Mouse (Mus musculus) thymus, postnatal 0 days (tissue): ENCODE measurements around the gene Hamp. TPM values are rescaled to one million over a fixed set of nuclear protein-coding genes. Genes with fewer than 3 reads are reported as not detected.

Source experiments
- DNase-seq: peaks from one replicate; pipeline ENCODE4 v3.0.0-alpha.2; 2015; ENCODE audit warnings: low spot score
- polyA plus RNA-seq: library from polyadenylated mRNA; unstranded; fragments of >200 nt; fragmentation: Nextera tagmentation; extraction: Ambion mirVana; gene quantifications from 2 replicates; pipeline ENCODE4 v1.2.1, GENCODE M21; 2015

The Hamp gene
- polyA plus RNA-seq, 1 experiment from 2014 or later: 2.4 TPM

- no peak for DNase-seq
Measured at GRCm38 (mm10) chr7:30909773-30910172, 34.1 kb downstream of the Hamp start.

- no peak for DNase-seq
Measured at GRCm38 (mm10) chr7:30908992-30909431, 34.8 kb downstream of the Hamp start.

- DNase-seq: no peak
Measured at GRCm38 (mm10) chr7:30908277-30908991, 35.4 kb downstream of the Hamp start.

GRCm38 (mm10) chr7:30904042-30904441, 39.8 kb downstream of the Hamp start:
- peak; percentile 11 for DNase-seq

GRCm38 (mm10) chr7:30895217-30895616, 48.6 kb downstream of the Hamp start:
- no peak for DNase-seq

GRCm38 (mm10) chr7:30892515-30892914, 51.3 kb downstream of the Hamp start:
- DNase-seq: no peak

Other genes starting within 250 kb of the Hamp start
- 0.81 and 1.2 TPM in 2 replicates for gene 2200002J24Rik, start 245.1 kb downstream of the Hamp start, polyA plus RNA-seq
- gene Atp4a, start 231.8 kb downstream of the Hamp start, polyA plus RNA-seq: 1.4 and 1.5 TPM in 2 replicates
- 173 and 184 TPM in 2 replicates for gene Tmem147, start 214.5 kb downstream of the Hamp start, polyA plus RNA-seq
- 0.43 TPM in 1 of 2 replicates, not detected in the other for gene Gapdhs, start 200.4 kb downstream of the Hamp start, polyA plus RNA-seq
- gene Sbsn, start 192.6 kb downstream of the Hamp start, polyA plus RNA-seq: 2.0 and 4.1 TPM in 2 replicates
- gene Dmkn, start 180.3 kb downstream of the Hamp start, polyA plus RNA-seq: 10.7 and 12.7 TPM in 2 replicates
- 36.0 and 39.0 TPM in 2 replicates for gene Krtdap, start 156.1 kb downstream of the Hamp start, polyA plus RNA-seq
- 0.95 and 1.5 TPM in 2 replicates for gene Ffar2, start 120.3 kb downstream of the Hamp start, polyA plus RNA-seq
- gene Ffar3, start 87.9 kb downstream of the Hamp start, polyA plus RNA-seq: 0.10 TPM in 1 of 2 replicates, not detected in the other
- gene Ffar1, start 82.5 kb downstream of the Hamp start, polyA plus RNA-seq: not detected in 2 replicates
- 0.40 and 0.99 TPM in 2 replicates for gene Cd22, start 63.7 kb downstream of the Hamp start, polyA plus RNA-seq
- gene Mag, start 29.2 kb downstream of the Hamp start, polyA plus RNA-seq: 0.42 and 0.46 TPM in 2 replicates
- gene Hamp2, start 19.4 kb downstream of the Hamp start, polyA plus RNA-seq: 2.1 TPM in 2 replicates
- gene Usf2, start 12.8 kb upstream of the Hamp start, polyA plus RNA-seq: 20.7 and 23.6 TPM in 2 replicates
- 12.7 and 13.8 TPM in 2 replicates for gene Lsr, start 29.4 kb upstream of the Hamp start, polyA plus RNA-seq
- 1.3 and 1.6 TPM in 2 replicates for gene Fam187b, start 29.8 kb upstream of the Hamp start, polyA plus RNA-seq
- gene Fxyd5, start 98.4 kb upstream of the Hamp start, polyA plus RNA-seq: 113 and 125 TPM in 2 replicates
- 0.35 and 0.48 TPM in 2 replicates for gene Fxyd7, start 107.4 kb upstream of the Hamp start, polyA plus RNA-seq
- 12.2 and 19.1 TPM in 2 replicates for gene Fxyd1, start 113.2 kb upstream of the Hamp start, polyA plus RNA-seq
- 0.04 and 0.14 TPM in 2 replicates for gene Lgi4, start 115.3 kb upstream of the Hamp start, polyA plus RNA-seq
- gene Fxyd3, start 132.7 kb upstream of the Hamp start, polyA plus RNA-seq: 78.3 and 79.5 TPM in 2 replicates
- 2.0 and 2.6 TPM in 2 replicates for gene Hpn, start 171.3 kb upstream of the Hamp start, polyA plus RNA-seq
- 2.8 and 2.9 TPM in 2 replicates for gene Scn1b, start 183.0 kb upstream of the Hamp start, polyA plus RNA-seq
- gene Gramd1a, start 211.9 kb upstream of the Hamp start, polyA plus RNA-seq: 76.8 and 79.0 TPM in 2 replicates